ENCODE assay signal across 17 mouse cellular contexts in the genomic region with DNA sequence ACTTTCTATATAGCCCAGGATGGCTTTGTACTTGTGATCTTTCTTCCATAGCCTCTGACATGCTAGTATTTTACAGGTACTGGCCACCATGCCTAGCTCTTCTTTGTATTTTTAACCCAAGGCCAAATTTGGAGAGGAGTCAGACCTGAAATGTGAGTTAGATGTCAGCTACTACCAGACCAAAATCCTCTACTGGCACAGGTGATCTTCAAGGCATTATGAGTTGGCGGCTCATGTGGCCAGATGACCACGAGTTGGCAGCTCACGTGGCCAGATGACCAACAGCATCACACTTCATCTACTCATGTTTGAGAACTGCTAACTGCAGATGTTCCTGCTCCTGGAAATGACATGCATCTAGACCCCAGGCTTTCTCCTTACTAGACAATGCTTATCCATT. TPM values are rescaled to one million over a fixed set of nuclear protein-coding genes. Genes with fewer than 3 reads are reported as not detected.
"Had no signal": no experiment of that assay in that cellular context is flagged by ENCODE, and none has a peak within 500 bp of the region (broad histone marks: within the 10 kb centered on the region; RNA-seq: fewer than 3 reads in every experiment).

No protein-coding gene starts in this region.

- H3K27me3 ChIP-seq: neural tube, embryonic 13.5 days; neural tube, embryonic 15.5 days; stomach, embryonic 15.5 days had no signal

- H3K4me2 ChIP-seq: neural tube, embryonic 13.5 days; neural tube, embryonic 15.5 days; stomach, embryonic 15.5 days had no signal

- H3K4me3 ChIP-seq: neural tube, embryonic 13.5 days; neural tube, embryonic 15.5 days; stomach, embryonic 15.5 days had no signal

- DNase-seq: retina, postnatal 1 day; right cerebral cortex, adult 18-20 months; right cerebral cortex, postnatal 14 days; right cerebral cortex, postnatal 25 days; right cerebral cortex, postnatal 4 days; spleen, adult 18-20 months; thymus, adult 18-20 months; thymus, adult 2 months; thymus, postnatal 14 days; thymus, postnatal 25 days; thymus, postnatal 36 days; thymus, postnatal 4 days had no signal

- H3K27ac ChIP-seq: neural tube, embryonic 13.5 days; neural tube, embryonic 15.5 days; stomach, embryonic 15.5 days; stomach, postnatal 0 days had no signal

- H3K9ac ChIP-seq: neural tube, embryonic 13.5 days; neural tube, embryonic 15.5 days; stomach, embryonic 15.5 days had no signal

- H3K9me3 ChIP-seq: neural tube, embryonic 13.5 days; stomach, embryonic 15.5 days had no signal

- H3K36me3 ChIP-seq: neural tube, embryonic 13.5 days; neural tube, embryonic 15.5 days; stomach, embryonic 15.5 days had no signal

- H3K4me1 ChIP-seq: neural tube, embryonic 13.5 days; neural tube, embryonic 15.5 days; stomach, embryonic 15.5 days had no signal

RNA-seq across cellular contexts. Expression of gene 2010109A12Rik, which starts 12.1 kb away (rescaled TPM):
- polyA plus RNA-seq: small intestine, adult 2 months had no signal
